8 mouse cellular contexts compared by ENCODE assay signal in genomic region chr12:83632680-83633025, GRCm38 (mm10). TPM values are rescaled to one million over a fixed set of nuclear protein-coding genes. Genes with fewer than 3 reads are reported as not detected.
DNase-seq lines count a peak whose midpoint lies in the region; ATAC-seq and TF ChIP-seq lines count a peak whose summit lies in the region.

No protein-coding gene starts in this region.

- no peak for ATAC-seq in megakaryocyte, adult 5-6 weeks (ENCODE audit: poor library complexity, severe bottlenecking)
- ATAC-seq in intestine, postnatal 0 days = peak; percentile 20
- ATAC-seq in limb, embryonic 12.5 days (ENCODE audit: insufficient number of reproducible peaks, insufficient read depth, low FRiP score, low TSS enrichment, low read depth) = peak; percentile 33
- ATAC-seq in midbrain, embryonic 16.5 days = peak; percentile 68
- 0 out of 2 replicates have a peak, but pooled peaks have one; percentile 20 for ATAC-seq in stomach, embryonic 14.5 days (ENCODE audit: insufficient number of reproducible peaks, insufficient read depth, low FRiP score, low read depth)

- peak overlapping the region; percentile 96 for H3K4me3 ChIP-seq in megakaryocyte, embryonic 14.5 days (replicated peaks)
- H3K4me3 ChIP-seq in intestine, postnatal 0 days (ENCODE audit: low read depth, low read length) = peak overlapping the region; percentile 85
- H3K4me3 ChIP-seq in limb, embryonic 12.5 days (replicated peaks) = peak overlapping the region; percentile 94
- H3K4me3 ChIP-seq in midbrain, embryonic 16.5 days (ENCODE audit: low read depth, low read length) = peak overlapping the region; percentile 95
- peak overlapping the region; percentile 99 for H3K4me3 ChIP-seq in stomach, embryonic 14.5 days (ENCODE audit: low read depth, low read length)

- DNase-seq in embryo, embryonic 11 days = peak; percentile 70
- peak; percentile 37 to 55 for DNase-seq in gastrocnemius, postnatal 4 days (ENCODE audit: low spot score in 2 of 2)

- peak overlapping the region; percentile 96 for H3K9ac ChIP-seq in intestine, postnatal 0 days (ENCODE audit: low read depth, low read length)
- peak overlapping the region; percentile 99 for H3K9ac ChIP-seq in limb, embryonic 12.5 days (replicated peaks)
- H3K9ac ChIP-seq in midbrain, embryonic 16.5 days (ENCODE audit: low read depth, low read length) = peak overlapping the region; percentile 98
- peak overlapping the region; percentile 96 for H3K9ac ChIP-seq in stomach, embryonic 14.5 days (replicated peaks; ENCODE audit: low read depth, low read length)

- H3K4me2 ChIP-seq in intestine, postnatal 0 days (replicated peaks; ENCODE audit: low read depth) = peak overlapping the region; percentile 70
- peak overlapping the region; percentile 70 for H3K4me2 ChIP-seq in limb, embryonic 12.5 days
- H3K4me2 ChIP-seq in midbrain, embryonic 16.5 days (ENCODE audit: low read length) = peak overlapping the region; percentile 73
- peak overlapping the region; percentile 80 for H3K4me2 ChIP-seq in stomach, embryonic 14.5 days (replicated peaks; ENCODE audit: low read depth, low read length)

- H3K27me3 ChIP-seq in megakaryocyte, embryonic 14.5 days (replicated peaks) = no peaks in the 10 kb centered on the region
- H3K27me3 ChIP-seq in intestine, postnatal 0 days (replicated peaks; ENCODE audit: control insufficient read depth, insufficient read depth, low read length) = no peaks in the 10 kb centered on the region
- no peaks in the 10 kb centered on the region for H3K27me3 ChIP-seq in limb, embryonic 12.5 days
- no peaks in the 10 kb centered on the region for H3K27me3 ChIP-seq in midbrain, embryonic 16.5 days (ENCODE audit: control insufficient read depth, insufficient read depth, low read depth, low read length)
- no peaks in the 10 kb centered on the region for H3K27me3 ChIP-seq in stomach, embryonic 14.5 days (ENCODE audit: control insufficient read depth, insufficient read depth, low read length)

- no peaks in the 10 kb centered on the region for H3K9me3 ChIP-seq in megakaryocyte, embryonic 14.5 days
- H3K9me3 ChIP-seq in intestine, postnatal 0 days (ENCODE audit: control insufficient read depth) = no peaks in the 10 kb centered on the region
- H3K9me3 ChIP-seq in limb, embryonic 12.5 days = no peaks in the 10 kb centered on the region
- H3K9me3 ChIP-seq in midbrain, embryonic 16.5 days (replicated peaks; ENCODE audit: control insufficient read depth, low read length, poor library complexity, severe bottlenecking) = no peaks in the 10 kb centered on the region
- H3K9me3 ChIP-seq in stomach, embryonic 14.5 days (ENCODE audit: control insufficient read depth, low read depth, low read length) = no peaks in the 10 kb centered on the region

- peak overlapping the region; percentile 98 for H3K27ac ChIP-seq in intestine, postnatal 0 days (ENCODE audit: low read depth, low read length)
- peak overlapping the region; percentile 97 for H3K27ac ChIP-seq in limb, embryonic 12.5 days
- peak overlapping the region; percentile 91 for H3K27ac ChIP-seq in midbrain, embryonic 16.5 days (ENCODE audit: low read length)
- peak overlapping the region; percentile 97 for H3K27ac ChIP-seq in stomach, embryonic 14.5 days (ENCODE audit: low read length)

- H3K36me3 ChIP-seq in megakaryocyte, embryonic 14.5 days (replicated peaks; ENCODE audit: low read length) = peaks cover 20% of the 10 kb centered on the region
- peaks cover 7% of the 10 kb centered on the region for H3K36me3 ChIP-seq in intestine, postnatal 0 days (ENCODE audit: control insufficient read depth, insufficient read depth)
- peaks cover 25% of the 10 kb centered on the region for H3K36me3 ChIP-seq in limb, embryonic 12.5 days
- peaks cover 6% of the 10 kb centered on the region for H3K36me3 ChIP-seq in midbrain, embryonic 16.5 days (ENCODE audit: control insufficient read depth, insufficient read depth, low read length)
- H3K36me3 ChIP-seq in stomach, embryonic 14.5 days (ENCODE audit: control insufficient read depth, insufficient read depth, low read length) = peaks cover 17% of the 10 kb centered on the region; the same call in 1 of the 2 replicates

- 0% methylated on average over 20 of the region's 20 CpGs for WGBS in intestine, postnatal 0 days
- WGBS in limb, embryonic 12.5 days = 1% methylated on average over 20 of the region's 20 CpGs
- WGBS in midbrain, embryonic 16.5 days = 0% methylated on average over 20 of the region's 20 CpGs
- under 1% methylated on average over 20 of the region's 20 CpGs for WGBS in stomach, embryonic 14.5 days

- H3K4me1 ChIP-seq in megakaryocyte, embryonic 14.5 days = peaks cover 33% of the 10 kb centered on the region
- H3K4me1 ChIP-seq in intestine, postnatal 0 days (replicated peaks; ENCODE audit: control insufficient read depth, insufficient read depth, low read length) = 0 out of 2 replicates have a peak, but pooled peaks cover 2% of the 10 kb centered on the region
- peaks cover 6% of the 10 kb centered on the region; the same call in 1 of the 2 replicates for H3K4me1 ChIP-seq in limb, embryonic 12.5 days (replicated peaks)
- peaks cover 12% of the 10 kb centered on the region for H3K4me1 ChIP-seq in midbrain, embryonic 16.5 days (ENCODE audit: control insufficient read depth, insufficient read depth, low read length)
- H3K4me1 ChIP-seq in stomach, embryonic 14.5 days (ENCODE audit: control insufficient read depth, insufficient read depth, low read length) = peaks cover 6% of the 10 kb centered on the region; the same call in 1 of the 2 replicates

- no peak for TF ChIP-seq CTCF in intestine, postnatal 0 days (IDR thresholded peaks at IDR 0.05; ENCODE audit: low read depth)

RNA-seq across cellular contexts. Expression of gene Rbm25, which starts 1.6 kb away (rescaled TPM):
- polyA plus RNA-seq in megakaryocyte, embryonic 14.5 days (2012; ENCODE audit: insufficient read depth, low replicate concordance) = 13.4 and 56.3 TPM in 2 replicates
- total RNA-seq in megakaryocyte, adult 5-6 weeks (2015) = 117 and 145 TPM in 2 replicates
- 127 and 162 TPM in 2 replicates for total RNA-seq in megakaryocyte, adult 5-6 weeks (2017)
- total RNA-seq in gastrocnemius, postnatal 4 days (2021) = 100 to 1,000 TPM in 1 of 2 experiments, 10 to 100 TPM in 1; 84.5 to 100 TPM
- polyA plus RNA-seq in intestine, postnatal 0 days (2015; fragmentation: Nextera tagmentation; extraction: Ambion mirVana) = 133 and 142 TPM in 2 replicates
- polyA plus RNA-seq in limb, embryonic 12.5 days (2016; fragmentation: Nextera tagmentation; extraction: Ambion mirVana) = 311 and 312 TPM in 2 replicates
- 236 and 262 TPM in 2 replicates for polyA plus RNA-seq in midbrain, embryonic 16.5 days (2015; fragmentation: Nextera tagmentation; extraction: Ambion mirVana)
- 258 and 285 TPM in 2 replicates for polyA plus RNA-seq in stomach, embryonic 14.5 days (2014; fragmentation: Nextera tagmentation; extraction: Ambion mirVana)

RNA-seq across cellular contexts. Expression of gene Zfyve1, which starts 35.6 kb away (rescaled TPM):
- 1.3 and 19.8 TPM in 2 replicates for polyA plus RNA-seq in megakaryocyte, embryonic 14.5 days (2012; ENCODE audit: insufficient read depth, low replicate concordance)
- 8.3 and 10.1 TPM in 2 replicates for total RNA-seq in megakaryocyte, adult 5-6 weeks (2015)
- 13.6 and 18.8 TPM in 2 replicates for total RNA-seq in megakaryocyte, adult 5-6 weeks (2017)
- total RNA-seq in gastrocnemius, postnatal 4 days (2021) = 10 to 100 TPM; 23.5 to 25.6 TPM
- polyA plus RNA-seq in intestine, postnatal 0 days (2015; fragmentation: Nextera tagmentation; extraction: Ambion mirVana) = 8.1 and 9.7 TPM in 2 replicates
- polyA plus RNA-seq in limb, embryonic 12.5 days (2016; fragmentation: Nextera tagmentation; extraction: Ambion mirVana) = 24.1 and 26.0 TPM in 2 replicates
- polyA plus RNA-seq in midbrain, embryonic 16.5 days (2015; fragmentation: Nextera tagmentation; extraction: Ambion mirVana) = 27.3 and 28.6 TPM in 2 replicates
- polyA plus RNA-seq in stomach, embryonic 14.5 days (2014; fragmentation: Nextera tagmentation; extraction: Ambion mirVana) = 15.9 and 17.5 TPM in 2 replicates

RNA-seq across cellular contexts. Expression of gene Psen1, which starts 55.3 kb away (rescaled TPM):
- 1.7 and 12.2 TPM in 2 replicates for polyA plus RNA-seq in megakaryocyte, embryonic 14.5 days (2012; ENCODE audit: insufficient read depth, low replicate concordance)
- total RNA-seq in megakaryocyte, adult 5-6 weeks (2015) = 108 and 111 TPM in 2 replicates
- total RNA-seq in megakaryocyte, adult 5-6 weeks (2017) = 94.4 and 120 TPM in 2 replicates
- 10 to 100 TPM; 39.0 to 39.3 TPM for total RNA-seq in gastrocnemius, postnatal 4 days (2021)
- 89.5 and 92.4 TPM in 2 replicates for polyA plus RNA-seq in intestine, postnatal 0 days (2015; fragmentation: Nextera tagmentation; extraction: Ambion mirVana)
- polyA plus RNA-seq in limb, embryonic 12.5 days (2016; fragmentation: Nextera tagmentation; extraction: Ambion mirVana) = 56.5 and 60.2 TPM in 2 replicates
- 72.7 and 74.9 TPM in 2 replicates for polyA plus RNA-seq in midbrain, embryonic 16.5 days (2015; fragmentation: Nextera tagmentation; extraction: Ambion mirVana)
- polyA plus RNA-seq in stomach, embryonic 14.5 days (2014; fragmentation: Nextera tagmentation; extraction: Ambion mirVana) = 77.8 and 83.1 TPM in 2 replicates
